Mouse (Mus musculus): ENCODE measurements around the gene Sergef. TPM values are rescaled to one million over a fixed set of nuclear protein-coding genes. Genes with fewer than 3 reads are reported as not detected.

Gene Sergef
- polyA plus RNA-seq, 1 experiment from 2014 or later = 10.7 TPM

DNA sequence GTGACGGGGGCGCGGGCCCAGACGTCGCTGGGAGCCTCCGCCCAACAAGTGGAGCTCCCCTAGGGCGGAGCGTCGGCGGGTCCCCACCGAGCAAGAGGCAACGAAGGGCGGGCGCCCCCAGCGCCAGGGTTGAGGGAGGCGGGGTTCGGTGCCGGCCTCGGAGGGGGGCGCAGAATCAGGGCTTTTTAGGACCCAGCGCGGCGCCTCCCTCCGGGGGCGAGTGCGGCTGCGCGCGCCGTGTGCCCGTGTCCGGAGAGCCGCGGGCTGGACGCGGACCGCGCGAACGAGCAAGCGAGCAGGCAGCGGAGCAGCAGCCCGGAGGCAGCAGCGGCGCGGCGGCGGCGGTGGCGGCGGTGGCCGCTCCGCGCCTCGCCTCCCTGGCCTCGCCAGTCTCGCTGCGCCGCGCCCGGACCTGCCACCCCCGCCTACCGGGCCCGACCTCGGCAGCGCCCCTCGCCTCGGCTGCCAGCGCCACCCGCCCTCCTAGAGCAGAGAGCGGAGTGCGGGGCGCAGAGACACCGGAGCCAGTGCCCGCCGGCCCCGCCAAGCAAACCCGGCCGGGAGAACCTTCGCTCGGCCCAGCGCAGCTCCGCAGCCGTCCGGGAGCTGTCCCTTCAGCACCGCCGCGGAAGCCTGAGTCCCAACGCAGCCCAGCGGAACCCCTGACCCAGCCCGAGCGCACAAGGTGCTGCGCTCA, 243.2 kb downstream of the Sergef start, which contains the start of gene Kcnc1:
TSS of gene Kcnc1 (plus strand) at position 267 of the 697 bp plus-strand sequence.
- WGBS = under 1% methylated on average over 77 of the region's 93 CpGs
- peaks cover 3 to 8% of the 10 kb centered on the region in 2 experiments; a peak in 3 of 4 replicates for H3K4me1 ChIP-seq (ENCODE audit: control insufficient read depth in 2 of 2, insufficient read depth in 2 of 2, low read length in 2 of 2)
- H3K4me3 ChIP-seq (ENCODE audit: control insufficient read depth in 1 of 2, insufficient read depth in 1 of 2, low read depth in 1 of 2, low read length in 2 of 2) = peak within 1 kb of the TSS; percentile 41 to 50
- H3K27ac ChIP-seq (replicated peaks in 1 of 2; ENCODE audit: control insufficient read depth in 1 of 2, insufficient read depth in 1 of 2, low read depth in 2 of 2, low read length in 2 of 2) = no peak within 1 kb of the TSS
- H3K9ac ChIP-seq (ENCODE audit: low read length) = no peak within 1 kb of the TSS
- H3K9me3 ChIP-seq (ENCODE audit: control insufficient read depth, low read length) = no peaks in the 10 kb centered on the region
- H3K27me3 ChIP-seq (ENCODE audit: control insufficient read depth, insufficient read depth, low read length) = peaks cover 74% of the 10 kb centered on the region
- peak within 1 kb of the TSS; percentile 96 for H3K4me2 ChIP-seq (ENCODE audit: low read length)
- H3K36me3 ChIP-seq (ENCODE audit: control insufficient read depth, insufficient read depth, low read length) = no peaks in the 10 kb centered on the region
- peak; percentile 67 for ATAC-seq (ENCODE audit: insufficient number of reproducible peaks, insufficient read depth, low FRiP score, low read depth)

DNA sequence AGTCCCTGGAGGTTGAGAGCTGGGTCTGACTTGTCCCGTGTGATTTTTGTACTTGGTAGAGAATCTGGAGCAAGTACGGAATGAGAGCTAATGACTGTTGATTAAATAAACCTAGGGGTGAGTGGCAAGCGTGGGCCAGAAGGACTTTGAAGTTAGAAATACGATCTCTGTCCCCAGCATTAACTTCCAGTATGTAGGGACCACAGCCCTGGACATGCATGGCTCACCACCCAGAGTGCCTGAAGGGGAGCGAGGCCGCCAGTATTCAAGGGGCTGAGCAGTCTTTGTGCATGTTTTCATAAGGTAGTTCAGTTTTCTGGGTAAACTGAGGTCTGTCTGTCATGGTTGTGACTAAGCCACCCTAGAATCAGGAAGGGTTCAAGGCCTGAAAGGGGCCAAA, 244.0 kb downstream of the Sergef start:
- H3K4me2 ChIP-seq (ENCODE audit: low read length) = peak overlapping the region; percentile 96
- peak overlapping the region in 1 of 2 experiments; percentile 50; a peak in 1 of 4 replicates for H3K4me3 ChIP-seq (ENCODE audit: control insufficient read depth in 1 of 2, insufficient read depth in 1 of 2, low read depth in 1 of 2, low read length in 2 of 2)
- peaks cover 74% of the 10 kb centered on the region for H3K27me3 ChIP-seq (ENCODE audit: control insufficient read depth, insufficient read depth, low read length)
- ATAC-seq (ENCODE audit: insufficient number of reproducible peaks, insufficient read depth, low FRiP score, low read depth) = no peak
- H3K9me3 ChIP-seq (ENCODE audit: control insufficient read depth, low read length) = no peaks in the 10 kb centered on the region
- peaks cover 3 to 8% of the 10 kb centered on the region in 2 experiments; a peak in 3 of 4 replicates for H3K4me1 ChIP-seq (ENCODE audit: control insufficient read depth in 2 of 2, insufficient read depth in 2 of 2, low read length in 2 of 2)
- no peak overlapping the region for H3K9ac ChIP-seq (ENCODE audit: low read length)
- no peaks in the 10 kb centered on the region for H3K36me3 ChIP-seq (ENCODE audit: control insufficient read depth, insufficient read depth, low read length)
- 36% methylated on average over 6 of the region's 6 CpGs for WGBS
- no peak overlapping the region for H3K27ac ChIP-seq (replicated peaks in 1 of 2; ENCODE audit: control insufficient read depth in 1 of 2, insufficient read depth in 1 of 2, low read depth in 2 of 2, low read length in 2 of 2)

DNA sequence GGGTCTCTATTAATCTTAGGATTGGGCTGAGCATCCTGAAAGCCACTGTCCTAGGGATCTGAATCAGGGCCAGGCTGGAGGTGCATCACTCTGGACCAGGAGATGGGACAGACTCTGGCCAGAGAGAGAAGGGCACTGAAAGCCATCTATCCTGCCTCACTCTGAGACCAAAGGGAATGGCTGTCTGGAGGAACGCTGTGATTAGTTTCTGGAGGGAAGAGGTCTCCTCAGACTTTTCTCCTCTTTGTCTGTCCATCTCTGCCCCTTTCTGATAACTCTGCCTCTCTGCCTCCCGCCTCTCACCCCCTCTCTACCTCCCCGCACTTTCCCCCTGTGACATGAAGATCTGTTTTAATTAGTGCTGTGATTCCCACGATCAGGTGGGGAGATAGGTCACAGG, 244.7 kb downstream of the Sergef start:
- Histone ChIP-seq H3K36me3 (ENCODE audit: control insufficient read depth, insufficient read depth, low read length) (no peaks in the 10 kb centered on the region), H3K4me3 (ENCODE audit: control insufficient read depth in 1 of 2, insufficient read depth in 1 of 2, low read depth in 1 of 2, low read length in 2 of 2) (no peak overlapping the region), H3K9ac (ENCODE audit: low read length) (no peak overlapping the region), H3K4me2 (ENCODE audit: low read length) (no peak overlapping the region), H3K9me3 (ENCODE audit: control insufficient read depth, low read length) (no peaks in the 10 kb centered on the region), H3K27ac (replicated peaks in 1 of 2; ENCODE audit: control insufficient read depth in 1 of 2, insufficient read depth in 1 of 2, low read depth in 2 of 2, low read length in 2 of 2) (no peak overlapping the region), H3K27me3 (ENCODE audit: control insufficient read depth, insufficient read depth, low read length) (peaks cover 68% of the 10 kb centered on the region), H3K4me1 (ENCODE audit: control insufficient read depth in 2 of 2, insufficient read depth in 2 of 2, low read length in 2 of 2) (peaks cover 3 to 8% of the 10 kb centered on the region in 2 experiments; a peak in 3 of 4 replicates)
- WGBS = 59% methylated on average over 4 of the region's 4 CpGs
- ATAC-seq (ENCODE audit: insufficient number of reproducible peaks, insufficient read depth, low FRiP score, low read depth) = no peak

DNA sequence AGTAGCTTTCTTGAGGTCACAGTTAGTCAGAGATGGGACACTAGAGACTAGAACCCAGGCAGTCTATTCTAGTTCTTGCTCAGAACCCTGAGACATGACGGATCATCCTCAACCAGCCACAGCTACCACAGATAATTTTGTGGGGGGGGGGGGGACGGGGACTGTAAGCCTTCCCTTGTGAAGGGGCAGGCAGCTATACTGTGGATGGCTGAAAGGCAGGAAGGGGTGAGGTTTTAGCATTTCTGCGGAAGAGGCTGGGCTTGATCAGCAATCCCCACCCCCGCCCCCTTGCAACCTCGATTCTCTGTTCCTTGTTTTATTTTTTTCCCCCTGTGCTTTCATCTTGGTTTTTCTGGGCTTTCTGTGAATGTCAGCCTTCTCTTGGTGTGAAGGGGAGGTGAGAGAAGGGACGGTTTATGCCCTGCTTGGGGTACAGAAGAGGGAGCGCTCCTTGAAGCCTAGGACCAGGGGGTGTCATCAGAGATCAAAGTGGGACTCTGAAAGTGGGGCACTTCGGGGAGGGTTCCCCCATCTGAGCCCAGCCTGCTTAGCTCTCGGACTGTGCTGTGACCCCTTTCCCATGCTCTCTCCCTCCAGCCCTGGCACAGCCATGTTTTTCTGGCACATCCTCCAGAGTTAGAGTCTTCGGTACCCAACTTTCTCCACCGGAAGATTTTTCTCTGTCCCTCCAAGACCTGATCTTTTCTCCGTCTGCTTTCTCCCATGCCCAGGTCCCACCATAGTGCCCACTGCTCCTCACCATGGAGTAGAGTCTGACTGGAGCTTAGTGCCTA, 245.7 kb downstream of the Sergef start:
- no peak overlapping the region for H3K9ac ChIP-seq (ENCODE audit: low read length)
- ATAC-seq (ENCODE audit: insufficient number of reproducible peaks, insufficient read depth, low FRiP score, low read depth) = no peak
- no peaks in the 10 kb centered on the region for H3K36me3 ChIP-seq (ENCODE audit: control insufficient read depth, insufficient read depth, low read length)
- H3K27ac ChIP-seq (replicated peaks in 1 of 2; ENCODE audit: control insufficient read depth in 1 of 2, insufficient read depth in 1 of 2, low read depth in 2 of 2, low read length in 2 of 2) = no peak overlapping the region
- no peak overlapping the region for H3K4me3 ChIP-seq (ENCODE audit: control insufficient read depth in 1 of 2, insufficient read depth in 1 of 2, low read depth in 1 of 2, low read length in 2 of 2)
- H3K27me3 ChIP-seq (ENCODE audit: control insufficient read depth, insufficient read depth, low read length) = peaks cover 58% of the 10 kb centered on the region
- no peak overlapping the region for H3K4me2 ChIP-seq (ENCODE audit: low read length)
- WGBS = 25% methylated on average over 12 of the region's 12 CpGs
- no peaks in the 10 kb centered on the region for H3K9me3 ChIP-seq (ENCODE audit: control insufficient read depth, low read length)
- peaks cover 3 to 8% of the 10 kb centered on the region in 2 experiments; a peak in 3 of 4 replicates for H3K4me1 ChIP-seq (ENCODE audit: control insufficient read depth in 2 of 2, insufficient read depth in 2 of 2, low read length in 2 of 2)

Other genes with a start within 250 kb of the Sergef start
- 0.05 TPM in 1 of 2 replicates, not detected in the other for gene Kcnc1, start 243.3 kb downstream of the Sergef start, polyA plus RNA-seq (2014; fragmentation: Nextera tagmentation; extraction: Ambion mirVana)
- 0.12 and 0.65 TPM in 2 replicates for gene Tph1, start 32.7 kb upstream of the Sergef start, polyA plus RNA-seq (2014; fragmentation: Nextera tagmentation; extraction: Ambion mirVana)
- gene Saal1, start 70.9 kb upstream of the Sergef start, polyA plus RNA-seq (2014; fragmentation: Nextera tagmentation; extraction: Ambion mirVana) = 14.2 and 15.3 TPM in 2 replicates
- gene Saa3, start 75.9 kb upstream of the Sergef start, polyA plus RNA-seq (2014; fragmentation: Nextera tagmentation; extraction: Ambion mirVana) = not detected in 2 replicates
- gene Saa4, start 92.8 kb upstream of the Sergef start, polyA plus RNA-seq (2014; fragmentation: Nextera tagmentation; extraction: Ambion mirVana) = not detected in 2 replicates
- not detected in 2 replicates for gene Saa1, start 103.2 kb upstream of the Sergef start, polyA plus RNA-seq (2014; fragmentation: Nextera tagmentation; extraction: Ambion mirVana)
- not detected in 2 replicates for gene Saa2, start 112.0 kb upstream of the Sergef start, polyA plus RNA-seq (2014; fragmentation: Nextera tagmentation; extraction: Ambion mirVana)
- gene Hps5, start 156.3 kb upstream of the Sergef start, polyA plus RNA-seq (2014; fragmentation: Nextera tagmentation; extraction: Ambion mirVana) = 10.0 and 11.3 TPM in 2 replicates
- 27.9 and 29.8 TPM in 2 replicates for gene Gtf2h1, start 156.3 kb upstream of the Sergef start, polyA plus RNA-seq (2014; fragmentation: Nextera tagmentation; extraction: Ambion mirVana)
- gene Ldha, start 201.7 kb upstream of the Sergef start, polyA plus RNA-seq (2014; fragmentation: Nextera tagmentation; extraction: Ambion mirVana) = 3,024 and 3,145 TPM in 2 replicates
- gene Ldhc, start 221.4 kb upstream of the Sergef start, polyA plus RNA-seq (2014; fragmentation: Nextera tagmentation; extraction: Ambion mirVana) = not detected in 2 replicates

All from heart, embryonic 14.5 days (tissue).